Mouse (Mus musculus): ENCODE measurements around the gene Osbpl2.

GRCm38 (mm10) chr2:180116741-180117484, 2.2 kb upstream of the Osbpl2 start:
- TF ChIP-seq POLR2A (IDR thresholded peaks at IDR 0.05; ENCODE audit: extremely low read depth, insufficient read depth, low read length) (no peak), CTCF (IDR thresholded peaks at IDR 0.05; ENCODE audit: extremely low read depth, insufficient read depth, low read length) (no peak)

Data from cortical plate, adult 2 months (tissue).